Mouse (Mus musculus): Measurements from ENCODE around the gene Lefty1. TPM values are rescaled to one million over a fixed set of nuclear protein-coding genes. Genes with fewer than 3 reads are reported as not detected.

The Lefty1 gene
- total RNA-seq, 2 experiments from 2014 or later: 11.4 to 12.9 TPM

GRCm38 (mm10) chr1:180905307-180905706 lies 29.5 kb upstream of the Lefty1 start:
- H3K27ac ChIP-seq: peak overlapping the region; percentile 94; the same call in 1 of the 2 replicates
- peak overlapping the region; percentile 76 for H3K4me3 ChIP-seq
- DNase-seq (ENCODE audit: low spot score in 2 of 2): no peak
- TF ChIP-seq CTCF (conservative IDR thresholded peaks at IDR 0.05): no peak

- H3K4me3 ChIP-seq: peak overlapping the region; percentile 76; the same call in 1 of the 2 replicates
- H3K27ac ChIP-seq: no peak overlapping the region
- TF ChIP-seq CTCF (conservative IDR thresholded peaks at IDR 0.05): no peak
- no peak for DNase-seq (ENCODE audit: low spot score in 2 of 2)
Observed at GRCm38 (mm10) chr1:180905876-180906275, 28.9 kb upstream of the Lefty1 start.

GRCm38 (mm10) chr1:180906461-180907147 lies 28.2 kb upstream of the Lefty1 start:
- TF ChIP-seq CTCF (conservative IDR thresholded peaks at IDR 0.05): no peak
- H3K4me3 ChIP-seq: no peak overlapping the region
- DNase-seq (ENCODE audit: low spot score in 2 of 2): no peak
- no peak overlapping the region for H3K27ac ChIP-seq

- no peak overlapping the region for H3K4me3 ChIP-seq
- no peak overlapping the region for H3K27ac ChIP-seq
- DNase-seq (ENCODE audit: low spot score in 2 of 2): no peak
- peak; percentile 62 for TF ChIP-seq CTCF (conservative IDR thresholded peaks at IDR 0.05)
Observed at GRCm38 (mm10) chr1:180911138-180911537, 23.7 kb upstream of the Lefty1 start.

- DNase-seq (ENCODE audit: low spot score in 2 of 2): no peak
- H3K27ac ChIP-seq: no peak overlapping the region
- TF ChIP-seq CTCF (conservative IDR thresholded peaks at IDR 0.05): no peak
- H3K4me3 ChIP-seq: no peak overlapping the region
Observed at GRCm38 (mm10) chr1:180911653-180912287, 23.1 kb upstream of the Lefty1 start.

- Histone ChIP-seq H3K27ac (no peak overlapping the region), H3K4me3 (no peak overlapping the region)
- TF ChIP-seq CTCF (conservative IDR thresholded peaks at IDR 0.05): no peak
- no peak for DNase-seq (ENCODE audit: low spot score in 2 of 2)
Observed at GRCm38 (mm10) chr1:180912792-180913191, 22.0 kb upstream of the Lefty1 start.

GRCm38 (mm10) chr1:180913797-180914196 lies 21.0 kb upstream of the Lefty1 start:
- H3K4me3 ChIP-seq: no peak overlapping the region
- TF ChIP-seq CTCF (conservative IDR thresholded peaks at IDR 0.05): no peak

GRCm38 (mm10) chr1:180916425-180916824 lies 18.4 kb upstream of the Lefty1 start:
- no peak for DNase-seq (ENCODE audit: low spot score in 2 of 2)
- TF ChIP-seq CTCF (conservative IDR thresholded peaks at IDR 0.05): no peak
- H3K4me3 ChIP-seq: no peak overlapping the region
- no peak overlapping the region for H3K27ac ChIP-seq

More at GRCm38 (mm10) chr1:180913797-180914196, 21.0 kb upstream of the Lefty1 start:
- no peak for DNase-seq (ENCODE audit: low spot score in 2 of 2)
- no peak overlapping the region for H3K27ac ChIP-seq

GRCm38 (mm10) chr1:180917053-180917452 lies 17.8 kb upstream of the Lefty1 start:
- Histone ChIP-seq H3K4me3 (no peak overlapping the region), H3K27ac (no peak overlapping the region)
- no peak for TF ChIP-seq CTCF (conservative IDR thresholded peaks at IDR 0.05)
- no peak for DNase-seq (ENCODE audit: low spot score in 2 of 2)

GRCm38 (mm10) chr1:180919686-180920085 lies 15.1 kb upstream of the Lefty1 start:
- DNase-seq (ENCODE audit: low spot score in 2 of 2): no peak
- H3K4me3 ChIP-seq: no peak overlapping the region
- no peak overlapping the region for H3K27ac ChIP-seq
- peak; percentile 69 for TF ChIP-seq CTCF (conservative IDR thresholded peaks at IDR 0.05)

- H3K27ac ChIP-seq: no peak overlapping the region
- TF ChIP-seq CTCF (conservative IDR thresholded peaks at IDR 0.05): no peak
- no peak for DNase-seq (ENCODE audit: low spot score in 2 of 2)
- H3K4me3 ChIP-seq: no peak overlapping the region
Observed at GRCm38 (mm10) chr1:180922273-180923048, 12.4 kb upstream of the Lefty1 start.

GRCm38 (mm10) chr1:180924737-180925136 lies 10.1 kb upstream of the Lefty1 start:
- TF ChIP-seq CTCF (conservative IDR thresholded peaks at IDR 0.05): no peak
- H3K27ac ChIP-seq: no peak overlapping the region
- H3K4me3 ChIP-seq: no peak overlapping the region
- DNase-seq (ENCODE audit: low spot score in 2 of 2): no peak

- TF ChIP-seq CTCF (conservative IDR thresholded peaks at IDR 0.05): no peak
- no peak overlapping the region for H3K4me3 ChIP-seq
- H3K27ac ChIP-seq: no peak overlapping the region
- no peak for DNase-seq (ENCODE audit: low spot score in 2 of 2)
Observed at GRCm38 (mm10) chr1:180926286-180926685, 8.5 kb upstream of the Lefty1 start.
